Mouse (Mus musculus) stomach, postnatal 0 days (tissue): ENCODE results near the gene Calcoco1.

Experiments
- CTCF ChIP-seq: IDR thresholded peaks from 2 replicates; pipeline ENCODE4 v1.5.1; 2016; ENCODE audit warnings: antibody characterized with exemption, low read depth, mild to moderate bottlenecking, moderate library complexity
- EP300 ChIP-seq: optimal IDR thresholded peaks from 2 replicates; pipeline ENCODE3; 2016; ENCODE audit warnings: antibody characterized with exemption

DNA sequence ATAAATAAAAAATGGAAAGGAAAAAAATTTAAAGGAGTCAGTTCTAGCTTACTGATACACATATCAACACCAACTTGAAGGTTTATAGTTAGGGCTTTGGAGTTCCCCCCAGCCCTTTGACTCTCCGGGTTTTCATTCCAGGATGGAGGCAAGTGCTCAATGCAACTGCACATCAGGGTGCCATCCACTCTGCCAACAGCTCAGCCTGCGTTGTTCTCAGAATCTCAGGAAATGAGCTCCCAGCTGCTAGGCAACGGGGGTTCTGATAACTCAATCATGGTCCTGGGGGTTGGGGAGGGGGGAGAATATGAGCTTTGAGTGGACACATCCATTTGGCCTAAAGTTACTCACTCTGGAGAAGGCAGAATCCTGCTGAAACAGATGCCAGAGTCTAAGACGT is 36.2 kb downstream of the Calcoco1 start:
- TF ChIP-seq EP300 (no peak), CTCF (no peak)
